Mouse (Mus musculus): ENCODE data around the gene Gm12355.

GRCm38 (mm10) chr11:98595473-98595872, 30.0 kb downstream of the Gm12355 start:
- TF ChIP-seq CTCF (IDR thresholded peaks at IDR 0.05; ENCODE audit: low read depth) (no peak), EP300 (IDR thresholded peaks at IDR 0.05; ENCODE audit: low read depth) (no peak)
